Mouse (Mus musculus): ENCODE data around the gene Tnip2. TPM values are rescaled to one million over a fixed set of nuclear protein-coding genes. Genes with fewer than 3 reads are reported as not detected.
A peak's percentile ranks its signal among the peaks of the same experiment; 100 is the strongest.

Tnip2 gene
- polyA plus RNA-seq, 1 experiment from 2014 or later, result 9.9 TPM

GRCm38 (mm10) chr5:34534776-34535581 lies 21.2 kb upstream of the Tnip2 start:
- H3K4me1 ChIP-seq, result peaks cover 26% of the 10 kb centered on the region
- H3K27me3 ChIP-seq (ENCODE audit: insufficient read depth, poor library complexity, severe bottlenecking), result 0 out of 2 replicates have a peak, but pooled peaks cover 3% of the 10 kb centered on the region
- no peaks in the 10 kb centered on the region for H3K9me3 ChIP-seq
- H3K27ac ChIP-seq, result no peak overlapping the region
- no peak for DNase-seq (ENCODE audit: low spot score)
- H3K36me3 ChIP-seq, result no peaks in the 10 kb centered on the region
- WGBS, result 82% methylated on average over 5 of the region's 5 CpGs
- H3K4me3 ChIP-seq, result no peak overlapping the region

- Histone ChIP-seq H3K4me1 (peaks cover 26% of the 10 kb centered on the region), H3K27ac (peak overlapping the region; percentile 37; the same call in 1 of the 2 replicates), H3K4me3 (no peak overlapping the region), H3K9me3 (no peaks in the 10 kb centered on the region), H3K36me3 (no peaks in the 10 kb centered on the region), H3K27me3 (ENCODE audit: insufficient read depth, poor library complexity, severe bottlenecking) (no peaks in the 10 kb centered on the region)
- no peak for DNase-seq (ENCODE audit: low spot score)
- WGBS, result 53% methylated on average over 3 of the region's 3 CpGs
These were observed 20.0 kb upstream of the Tnip2 start for GRCm38 (mm10) chr5:34533820-34534219.

- H3K27me3 ChIP-seq (ENCODE audit: insufficient read depth, poor library complexity, severe bottlenecking), result no peaks in the 10 kb centered on the region
- H3K36me3 ChIP-seq, result no peaks in the 10 kb centered on the region
- DNase-seq (ENCODE audit: low spot score), result no peak
- H3K4me1 ChIP-seq, result peaks cover 22% of the 10 kb centered on the region
- H3K27ac ChIP-seq, result peak overlapping the region; percentile 37
- no peak overlapping the region for H3K4me3 ChIP-seq
- 67% methylated on average over 5 of the region's 5 CpGs for WGBS
- no peaks in the 10 kb centered on the region for H3K9me3 ChIP-seq
These were observed 19.3 kb upstream of the Tnip2 start for GRCm38 (mm10) chr5:34533066-34533465.

GRCm38 (mm10) chr5:34530687-34531086 lies 16.9 kb upstream of the Tnip2 start:
- WGBS, result 52% methylated on average over 4 of the region's 4 CpGs

GRCm38 (mm10) chr5:34530116-34530515 lies 16.3 kb upstream of the Tnip2 start:
- Histone ChIP-seq H3K4me3 (no peak overlapping the region), H3K9me3 (no peaks in the 10 kb centered on the region), H3K27me3 (ENCODE audit: insufficient read depth, poor library complexity, severe bottlenecking) (peaks cover 16% of the 10 kb centered on the region), H3K27ac (no peak overlapping the region), H3K36me3 (no peaks in the 10 kb centered on the region), H3K4me1 (peaks cover 35% of the 10 kb centered on the region)
- WGBS, result 73% methylated on average over 5 of the region's 5 CpGs
- DNase-seq (ENCODE audit: low spot score), result no peak

More at GRCm38 (mm10) chr5:34530687-34531086, 16.9 kb upstream of the Tnip2 start:
- H3K4me1 ChIP-seq, result peaks cover 34% of the 10 kb centered on the region
- H3K27ac ChIP-seq, result 0 out of 2 replicates have a peak overlapping the region, but pooled peaks have one; percentile 17
- H3K9me3 ChIP-seq, result no peaks in the 10 kb centered on the region
- H3K36me3 ChIP-seq, result no peaks in the 10 kb centered on the region
- DNase-seq (ENCODE audit: low spot score), result no peak
- H3K4me3 ChIP-seq, result no peak overlapping the region
- peaks cover 16% of the 10 kb centered on the region for H3K27me3 ChIP-seq (ENCODE audit: insufficient read depth, poor library complexity, severe bottlenecking)

GRCm38 (mm10) chr5:34528724-34529123 lies 14.9 kb upstream of the Tnip2 start:
- WGBS, result 75% methylated on average over 5 of the region's 5 CpGs
- H3K4me3 ChIP-seq, result no peak overlapping the region
- no peak overlapping the region for H3K27ac ChIP-seq
- no peaks in the 10 kb centered on the region for H3K9me3 ChIP-seq
- DNase-seq (ENCODE audit: low spot score), result no peak
- peaks cover 21% of the 10 kb centered on the region for H3K27me3 ChIP-seq (ENCODE audit: insufficient read depth, poor library complexity, severe bottlenecking)
- peaks cover 31% of the 10 kb centered on the region for H3K4me1 ChIP-seq
- no peaks in the 10 kb centered on the region for H3K36me3 ChIP-seq

GRCm38 (mm10) chr5:34527352-34527751 lies 13.6 kb upstream of the Tnip2 start:
- H3K27ac ChIP-seq, result no peak overlapping the region

GRCm38 (mm10) chr5:34526477-34526775 lies 12.6 kb upstream of the Tnip2 start:
- Histone ChIP-seq H3K4me3 (peak overlapping the region; percentile 72), H3K27ac (no peak overlapping the region), H3K27me3 (ENCODE audit: insufficient read depth, poor library complexity, severe bottlenecking) (peaks cover 26% of the 10 kb centered on the region), H3K36me3 (no peaks in the 10 kb centered on the region), H3K9me3 (no peaks in the 10 kb centered on the region), H3K4me1 (peaks cover 28% of the 10 kb centered on the region)
- no peak for DNase-seq (ENCODE audit: low spot score)
- 33% methylated on average over 5 of the region's 5 CpGs for WGBS

More at GRCm38 (mm10) chr5:34527352-34527751, 13.6 kb upstream of the Tnip2 start:
- Histone ChIP-seq H3K36me3 (no peaks in the 10 kb centered on the region), H3K4me3 (no peak overlapping the region), H3K27me3 (ENCODE audit: insufficient read depth, poor library complexity, severe bottlenecking) (peaks cover 26% of the 10 kb centered on the region), H3K4me1 (peaks cover 22% of the 10 kb centered on the region), H3K9me3 (no peaks in the 10 kb centered on the region)
- 86% methylated on average over 2 of the region's 2 CpGs for WGBS
- DNase-seq (ENCODE audit: low spot score), result no peak

- Histone ChIP-seq H3K4me3 (peak within 1 kb of the TSS; percentile 72), H3K36me3 (no peaks in the 10 kb centered on the region), H3K9me3 (no peaks in the 10 kb centered on the region), H3K27me3 (ENCODE audit: insufficient read depth, poor library complexity, severe bottlenecking) (peaks cover 26% of the 10 kb centered on the region), H3K4me1 (peaks cover 28% of the 10 kb centered on the region), H3K27ac (peak within 1 kb of the TSS; percentile 84)
- WGBS, result 2% methylated on average over 38 of the region's 38 CpGs
- peak; percentile 96 for DNase-seq (ENCODE audit: low spot score)
These were observed 12.1 kb upstream of the Tnip2 start, which contains the start of gene Sh3bp2 for GRCm38 (mm10) chr5:34525663-34526476. Gene Sh3bp2 (plus strand): TSS chr5:34525838.

- no peaks in the 10 kb centered on the region for H3K9me3 ChIP-seq
- peaks cover 37% of the 10 kb centered on the region for H3K4me1 ChIP-seq
- no peak overlapping the region for H3K27ac ChIP-seq
- H3K4me3 ChIP-seq, result no peak overlapping the region
- peaks cover 26% of the 10 kb centered on the region for H3K27me3 ChIP-seq (ENCODE audit: insufficient read depth, poor library complexity, severe bottlenecking)
- DNase-seq (ENCODE audit: low spot score), result no peak
- H3K36me3 ChIP-seq, result no peaks in the 10 kb centered on the region
These were observed 10.7 kb upstream of the Tnip2 start for GRCm38 (mm10) chr5:34524511-34524910.

- Histone ChIP-seq H3K27me3 (ENCODE audit: insufficient read depth, poor library complexity, severe bottlenecking) (peaks cover 26% of the 10 kb centered on the region), H3K9me3 (no peaks in the 10 kb centered on the region), H3K4me1 (peaks cover 37% of the 10 kb centered on the region), H3K36me3 (no peaks in the 10 kb centered on the region), H3K4me3 (no peak overlapping the region), H3K27ac (no peak overlapping the region)
- WGBS, result 59% methylated on average over 4 of the region's 4 CpGs
- DNase-seq (ENCODE audit: low spot score), result no peak
These were observed 10.2 kb upstream of the Tnip2 start for GRCm38 (mm10) chr5:34523958-34524485.

GRCm38 (mm10) chr5:34521337-34521736 lies 7.5 kb upstream of the Tnip2 start:
- 73% methylated on average over 3 of the region's 3 CpGs for WGBS
- Histone ChIP-seq H3K4me1 (peaks cover 32% of the 10 kb centered on the region), H3K27ac (peak overlapping the region; percentile 84), H3K27me3 (ENCODE audit: insufficient read depth, poor library complexity, severe bottlenecking) (peaks cover 11% of the 10 kb centered on the region), H3K4me3 (no peak overlapping the region), H3K36me3 (no peaks in the 10 kb centered on the region), H3K9me3 (no peaks in the 10 kb centered on the region)
- DNase-seq (ENCODE audit: low spot score), result no peak

Data from heart, embryonic 10.5 days (tissue).